Mouse (Mus musculus): Measurements from ENCODE around the gene Mdp1. TPM values are rescaled to one million over a fixed set of nuclear protein-coding genes. Genes with fewer than 3 reads are reported as not detected.

Mdp1 gene
- polyA plus RNA-seq, 1 experiment from 2014 or later: 70.4 TPM

DNA sequence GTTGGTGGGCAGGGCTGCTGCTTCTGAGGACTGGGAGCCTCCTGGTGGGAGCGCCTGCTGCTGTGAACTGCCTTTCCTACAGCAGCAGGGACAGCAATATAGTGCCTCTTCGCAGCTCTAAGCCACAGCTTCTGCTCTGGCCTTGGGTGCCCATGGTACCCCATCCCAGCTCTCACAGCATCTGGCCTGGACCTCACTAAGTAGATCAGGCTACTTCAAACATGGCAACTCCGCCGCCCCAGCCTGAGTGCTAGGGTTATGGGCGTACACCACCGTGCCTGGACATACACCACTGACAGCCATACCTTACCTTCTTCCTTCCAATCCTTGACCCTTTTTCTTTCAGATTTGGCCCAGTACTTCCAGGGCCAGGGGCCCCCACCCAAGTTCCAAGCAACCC is 52.0 kb downstream of the Mdp1 start:
- H3K4me3 ChIP-seq (replicated peaks; ENCODE audit: low read length): no peak overlapping the region
- H3K9me3 ChIP-seq (ENCODE audit: control insufficient read depth, low read length): no peaks in the 10 kb centered on the region
- DNase-seq (ENCODE audit: low spot score) (no peak), ATAC-seq (ENCODE audit: low FRiP score) (no peak)
- WGBS: 100% methylated on average over 6 of the region's 6 CpGs
- no peak overlapping the region for H3K9ac ChIP-seq
- no peak overlapping the region for H3K4me2 ChIP-seq (replicated peaks)
- H3K4me1 ChIP-seq (replicated peaks; ENCODE audit: control insufficient read depth, insufficient read depth, low read length): no peaks in the 10 kb centered on the region
- no peak overlapping the region for H3K27ac ChIP-seq
- no peaks in the 10 kb centered on the region for H3K27me3 ChIP-seq (ENCODE audit: control insufficient read depth, insufficient read depth, low read length)
- peaks cover 56% of the 10 kb centered on the region for H3K36me3 ChIP-seq (replicated peaks; ENCODE audit: control insufficient read depth, insufficient read depth)

Other genes starting within 250 kb of the Mdp1 start
- gene Dhrs4, start 181.8 kb downstream of the Mdp1 start, polyA plus RNA-seq (2014; fragmentation: Nextera tagmentation; extraction: Ambion mirVana): 12.4 and 14.1 TPM in 2 replicates
- gene Carmil3, start 169.9 kb downstream of the Mdp1 start, polyA plus RNA-seq (2014; fragmentation: Nextera tagmentation; extraction: Ambion mirVana): 30.0 and 31.1 TPM in 2 replicates
- 3.2 and 4.2 TPM in 2 replicates for gene Cpne6, start 150.1 kb downstream of the Mdp1 start, polyA plus RNA-seq (2014; fragmentation: Nextera tagmentation; extraction: Ambion mirVana)
- 0.10 and 0.17 TPM in 2 replicates for gene Nrl, start 135.5 kb downstream of the Mdp1 start, polyA plus RNA-seq (2014; fragmentation: Nextera tagmentation; extraction: Ambion mirVana)
- gene Pck2, start 120.2 kb downstream of the Mdp1 start, polyA plus RNA-seq (2014; fragmentation: Nextera tagmentation; extraction: Ambion mirVana): 17.5 and 19.2 TPM in 2 replicates
- gene Dcaf11, start 100.5 kb downstream of the Mdp1 start, polyA plus RNA-seq (2014; fragmentation: Nextera tagmentation; extraction: Ambion mirVana): 107 and 112 TPM in 2 replicates
- gene A730061H03Rik, start 100.1 kb downstream of the Mdp1 start, polyA plus RNA-seq (2014; fragmentation: Nextera tagmentation; extraction: Ambion mirVana): 1.4 TPM in 1 of 2 replicates, not detected in the other
- 0.27 TPM in 1 of 2 replicates, not detected in the other for gene Fitm1, start 84.9 kb downstream of the Mdp1 start, polyA plus RNA-seq (2014; fragmentation: Nextera tagmentation; extraction: Ambion mirVana)
- 192 and 207 TPM in 2 replicates for gene Psme1, start 82.4 kb downstream of the Mdp1 start, polyA plus RNA-seq (2014; fragmentation: Nextera tagmentation; extraction: Ambion mirVana)
- 37.2 and 39.2 TPM in 2 replicates for gene Emc9, start 75.2 kb downstream of the Mdp1 start, polyA plus RNA-seq (2014; fragmentation: Nextera tagmentation; extraction: Ambion mirVana)
- gene Psme2, start 69.4 kb downstream of the Mdp1 start, polyA plus RNA-seq (2014; fragmentation: Nextera tagmentation; extraction: Ambion mirVana): 152 and 179 TPM in 2 replicates
- gene Rnf31, start 68.8 kb downstream of the Mdp1 start, polyA plus RNA-seq (2014; fragmentation: Nextera tagmentation; extraction: Ambion mirVana): 12.5 and 20.4 TPM in 2 replicates
- gene Irf9, start 56.9 kb downstream of the Mdp1 start, polyA plus RNA-seq (2014; fragmentation: Nextera tagmentation; extraction: Ambion mirVana): 7.4 and 8.0 TPM in 2 replicates
- 8.6 and 9.0 TPM in 2 replicates for gene Rec8, start 42.5 kb downstream of the Mdp1 start, polyA plus RNA-seq (2014; fragmentation: Nextera tagmentation; extraction: Ambion mirVana)
- 110 and 114 TPM in 2 replicates for gene Ipo4, start 24.6 kb downstream of the Mdp1 start, polyA plus RNA-seq (2014; fragmentation: Nextera tagmentation; extraction: Ambion mirVana)
- gene Gm49378, start 22.6 kb downstream of the Mdp1 start, polyA plus RNA-seq (2014; fragmentation: Nextera tagmentation; extraction: Ambion mirVana): 1.5 and 2.8 TPM in 2 replicates
- gene Tm9sf1, start 16.7 kb downstream of the Mdp1 start, polyA plus RNA-seq (2014; fragmentation: Nextera tagmentation; extraction: Ambion mirVana): 58.9 and 68.0 TPM in 2 replicates
- 0.31 and 0.33 TPM in 2 replicates for gene Tssk4, start 10.3 kb downstream of the Mdp1 start, polyA plus RNA-seq (2014; fragmentation: Nextera tagmentation; extraction: Ambion mirVana)
- 35.8 and 40.8 TPM in 2 replicates for gene Gmpr2, start 11.4 kb upstream of the Mdp1 start, polyA plus RNA-seq (2014; fragmentation: Nextera tagmentation; extraction: Ambion mirVana)
- 544 and 612 TPM in 2 replicates for gene Nedd8, start 11.6 kb upstream of the Mdp1 start, polyA plus RNA-seq (2014; fragmentation: Nextera tagmentation; extraction: Ambion mirVana)
- 24.3 and 25.1 TPM in 2 replicates for gene Tinf2, start 21.3 kb upstream of the Mdp1 start, polyA plus RNA-seq (2014; fragmentation: Nextera tagmentation; extraction: Ambion mirVana)
- 0.14 and 0.25 TPM in 2 replicates for gene Tgm1, start 53.4 kb upstream of the Mdp1 start, polyA plus RNA-seq (2014; fragmentation: Nextera tagmentation; extraction: Ambion mirVana)
- 46.2 and 48.8 TPM in 2 replicates for gene Rabggta, start 61.8 kb upstream of the Mdp1 start, polyA plus RNA-seq (2014; fragmentation: Nextera tagmentation; extraction: Ambion mirVana)
- gene Dhrs1, start 85.2 kb upstream of the Mdp1 start, polyA plus RNA-seq (2014; fragmentation: Nextera tagmentation; extraction: Ambion mirVana): 70.8 and 72.3 TPM in 2 replicates
- 31.4 and 33.0 TPM in 2 replicates for gene Nop9, start 85.2 kb upstream of the Mdp1 start, polyA plus RNA-seq (2014; fragmentation: Nextera tagmentation; extraction: Ambion mirVana)
- gene Cideb, start 98.0 kb upstream of the Mdp1 start, polyA plus RNA-seq (2014; fragmentation: Nextera tagmentation; extraction: Ambion mirVana): not detected in 2 replicates
- 0.36 and 0.70 TPM in 2 replicates for gene Ltb4r2, start 100.9 kb upstream of the Mdp1 start, polyA plus RNA-seq (2014; fragmentation: Nextera tagmentation; extraction: Ambion mirVana)
- gene Ltb4r1, start 105.5 kb upstream of the Mdp1 start, polyA plus RNA-seq (2014; fragmentation: Nextera tagmentation; extraction: Ambion mirVana): 0.20 TPM in 1 of 2 replicates, not detected in the other
- 5.0 and 5.8 TPM in 2 replicates for gene Adcy4, start 123.6 kb upstream of the Mdp1 start, polyA plus RNA-seq (2014; fragmentation: Nextera tagmentation; extraction: Ambion mirVana)
- gene Ripk3, start 128.4 kb upstream of the Mdp1 start, polyA plus RNA-seq (2014; fragmentation: Nextera tagmentation; extraction: Ambion mirVana): 1.8 and 2.9 TPM in 2 replicates
- gene Nfatc4, start 162.6 kb upstream of the Mdp1 start, polyA plus RNA-seq (2014; fragmentation: Nextera tagmentation; extraction: Ambion mirVana): 9.4 and 10.1 TPM in 2 replicates
- 10.8 and 11.7 TPM in 2 replicates for gene Nynrin, start 193.5 kb upstream of the Mdp1 start, polyA plus RNA-seq (2014; fragmentation: Nextera tagmentation; extraction: Ambion mirVana)
- gene Cbln3, start 223.9 kb upstream of the Mdp1 start, polyA plus RNA-seq (2014; fragmentation: Nextera tagmentation; extraction: Ambion mirVana): 0.51 and 0.56 TPM in 2 replicates
- gene Khnyn, start 224.4 kb upstream of the Mdp1 start, polyA plus RNA-seq (2014; fragmentation: Nextera tagmentation; extraction: Ambion mirVana): 6.6 and 7.0 TPM in 2 replicates
- 131 and 138 TPM in 2 replicates for gene Sdr39u1, start 239.8 kb upstream of the Mdp1 start, polyA plus RNA-seq (2014; fragmentation: Nextera tagmentation; extraction: Ambion mirVana)

Data from hindbrain, embryonic 14.5 days (tissue).